Mouse (Mus musculus): ENCODE data around the gene Wdr61. TPM values are rescaled to one million over a fixed set of nuclear protein-coding genes. Genes with fewer than 3 reads are reported as not detected.

The Wdr61 gene
- polyA plus RNA-seq, 1 experiment from 2014 or later, result 76.3 TPM

DNA sequence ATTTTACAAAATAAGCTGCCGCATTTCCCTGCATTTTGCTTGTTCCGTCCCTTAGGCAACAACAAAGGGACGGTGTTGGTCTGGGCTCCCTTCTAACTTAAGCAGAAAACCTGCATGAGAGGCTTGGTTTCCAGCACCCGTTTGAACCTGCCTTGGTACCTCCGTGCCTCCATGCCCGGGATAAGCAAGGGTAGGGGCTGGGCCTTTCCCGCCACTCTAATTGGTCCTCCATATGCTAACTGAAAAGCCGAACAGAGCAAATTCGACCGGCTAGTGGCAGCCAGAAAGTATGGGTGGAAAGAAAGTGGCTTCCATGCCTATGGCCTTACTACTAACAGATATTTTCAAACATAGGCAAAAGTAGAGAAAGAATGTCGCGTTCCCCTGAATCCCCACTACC is 29.8 kb upstream of the Wdr61 start:
- peak overlapping the region; percentile 39 for H3K4me3 ChIP-seq (ENCODE audit: low read depth, low read length)
- no peak overlapping the region for H3K9ac ChIP-seq (replicated peaks; ENCODE audit: low read depth, low read length)
- peak; percentile 32; the same call in 1 of the 2 replicates for ATAC-seq (ENCODE audit: low read depth)
- 21% methylated on average over 12 of the region's 12 CpGs for WGBS
- peaks cover 10% of the 10 kb centered on the region for H3K27me3 ChIP-seq (ENCODE audit: control insufficient read depth, insufficient read depth, low read length)
- H3K4me2 ChIP-seq (ENCODE audit: low read depth, low read length), result peak overlapping the region; percentile 76
- H3K27ac ChIP-seq (ENCODE audit: low read depth, low read length), result no peak overlapping the region
- H3K4me1 ChIP-seq (ENCODE audit: control insufficient read depth, insufficient read depth, low read length), result peaks cover 18% of the 10 kb centered on the region
- H3K36me3 ChIP-seq (ENCODE audit: control insufficient read depth, insufficient read depth, low read length), result no peaks in the 10 kb centered on the region
- no peaks in the 10 kb centered on the region for H3K9me3 ChIP-seq (ENCODE audit: control insufficient read depth, low read length)

DNA sequence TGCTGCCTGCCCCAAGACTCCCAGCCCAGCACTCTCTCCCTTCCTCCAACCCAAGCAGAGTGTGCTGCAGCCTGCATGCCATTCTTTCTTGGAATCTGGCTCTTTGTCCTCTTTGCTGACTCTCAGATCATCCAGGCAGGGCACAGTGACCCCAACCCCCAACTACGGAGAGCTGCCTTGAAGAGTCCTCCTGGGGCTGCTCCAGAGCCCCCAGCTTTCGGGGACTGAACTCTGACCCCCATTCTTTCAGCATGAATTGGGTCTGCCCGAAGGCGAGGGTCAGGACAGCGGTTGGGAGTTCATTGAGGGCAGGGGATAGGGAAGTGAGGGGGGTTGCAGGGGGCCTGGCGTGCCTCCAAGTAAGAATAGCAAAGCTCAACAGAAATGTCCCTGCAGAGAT is 25.3 kb upstream of the Wdr61 start:
- H3K9ac ChIP-seq (replicated peaks; ENCODE audit: low read depth, low read length), result no peak overlapping the region
- no peak overlapping the region for H3K27ac ChIP-seq (ENCODE audit: low read depth, low read length)
- no peaks in the 10 kb centered on the region for H3K36me3 ChIP-seq (ENCODE audit: control insufficient read depth, insufficient read depth, low read length)
- WGBS, result 11% methylated on average over 6 of the region's 6 CpGs
- H3K4me1 ChIP-seq (ENCODE audit: control insufficient read depth, insufficient read depth, low read length), result no peaks in the 10 kb centered on the region
- H3K4me2 ChIP-seq (ENCODE audit: low read depth, low read length), result no peak overlapping the region
- H3K9me3 ChIP-seq (ENCODE audit: control insufficient read depth, low read length), result no peaks in the 10 kb centered on the region
- H3K4me3 ChIP-seq (ENCODE audit: low read depth, low read length), result no peak overlapping the region
- no peak for ATAC-seq (ENCODE audit: low read depth)
- peaks cover 4% of the 10 kb centered on the region for H3K27me3 ChIP-seq (ENCODE audit: control insufficient read depth, insufficient read depth, low read length)

DNA sequence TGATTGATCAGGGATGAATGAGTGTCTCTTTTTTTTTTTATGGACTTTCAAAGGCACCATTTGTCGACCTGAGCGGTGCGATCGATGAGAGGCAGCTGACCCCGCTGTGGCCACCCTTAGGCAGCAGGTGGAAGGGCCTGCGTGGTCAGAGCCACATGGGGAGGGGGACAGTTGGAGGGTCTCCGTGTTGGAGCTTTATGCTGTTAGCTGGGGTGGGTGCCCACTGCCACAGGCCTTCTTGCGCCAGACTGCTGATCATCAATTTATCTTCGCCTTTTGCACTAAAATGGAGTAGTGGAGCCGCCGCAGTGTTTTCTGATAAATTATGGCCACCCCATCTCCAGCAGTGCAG is 18.6 kb upstream of the Wdr61 start:
- Histone ChIP-seq H3K36me3 (ENCODE audit: control insufficient read depth, insufficient read depth, low read length) (no peaks in the 10 kb centered on the region), H3K4me2 (ENCODE audit: low read depth, low read length) (no peak overlapping the region), H3K4me1 (ENCODE audit: control insufficient read depth, insufficient read depth, low read length) (peaks cover 17% of the 10 kb centered on the region; the same call in 1 of the 2 replicates), H3K27me3 (ENCODE audit: control insufficient read depth, insufficient read depth, low read length) (no peaks in the 10 kb centered on the region), H3K9me3 (ENCODE audit: control insufficient read depth, low read length) (no peaks in the 10 kb centered on the region), H3K27ac (ENCODE audit: low read depth, low read length) (peak overlapping the region; percentile 56; the same call in 1 of the 2 replicates), H3K4me3 (ENCODE audit: low read depth, low read length) (no peak overlapping the region), H3K9ac (replicated peaks; ENCODE audit: low read depth, low read length) (no peak overlapping the region)
- WGBS, result 13% methylated on average over 11 of the region's 11 CpGs
- ATAC-seq (ENCODE audit: low read depth), result peak; percentile 19

DNA sequence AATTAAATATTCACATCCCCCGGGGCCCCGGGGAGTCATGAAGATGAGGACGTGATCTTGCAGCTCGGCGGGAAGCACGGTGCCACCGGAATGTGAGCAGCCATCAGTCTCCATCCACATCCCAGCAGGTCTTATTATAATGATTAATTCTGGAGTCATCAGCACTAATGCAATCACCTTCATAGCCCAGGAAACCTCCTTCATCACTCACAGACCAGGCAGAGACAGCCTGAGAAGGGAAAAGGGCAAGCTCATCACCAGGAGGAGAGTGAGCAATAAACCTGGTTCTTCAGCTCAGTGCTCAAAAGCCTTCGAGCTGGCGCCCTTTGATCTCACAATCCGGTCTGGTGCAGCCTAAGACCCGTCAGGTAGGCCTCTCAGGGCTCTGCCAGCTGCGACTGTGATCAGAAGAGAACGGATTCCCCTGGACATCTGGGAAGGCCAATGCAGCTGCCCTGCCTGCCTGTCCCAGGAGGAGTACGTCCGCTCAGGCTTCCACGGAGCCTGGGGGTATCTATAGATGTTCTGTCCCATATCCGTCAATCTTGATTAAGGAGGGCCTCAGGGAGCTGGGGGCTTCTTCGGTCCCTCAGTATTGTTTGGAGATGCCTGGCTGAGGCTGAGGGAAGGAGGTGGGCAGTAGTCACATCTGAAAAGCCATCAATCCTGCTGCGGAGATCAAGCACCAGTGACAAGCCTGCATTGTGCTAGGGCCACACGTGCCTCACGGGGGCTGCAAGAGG is 18.1 kb upstream of the Wdr61 start:
- ATAC-seq (ENCODE audit: low read depth), result peak; percentile 57
- peaks cover 17% of the 10 kb centered on the region; the same call in 1 of the 2 replicates for H3K4me1 ChIP-seq (ENCODE audit: control insufficient read depth, insufficient read depth, low read length)
- peak overlapping the region; percentile 56 for H3K27ac ChIP-seq (ENCODE audit: low read depth, low read length)
- H3K4me3 ChIP-seq (ENCODE audit: low read depth, low read length), result no peak overlapping the region
- no peak overlapping the region for H3K9ac ChIP-seq (replicated peaks; ENCODE audit: low read depth, low read length)
- H3K9me3 ChIP-seq (ENCODE audit: control insufficient read depth, low read length), result no peaks in the 10 kb centered on the region
- H3K27me3 ChIP-seq (ENCODE audit: control insufficient read depth, insufficient read depth, low read length), result no peaks in the 10 kb centered on the region
- WGBS, result 3% methylated on average over 21 of the region's 21 CpGs
- no peak overlapping the region for H3K4me2 ChIP-seq (ENCODE audit: low read depth, low read length)
- no peaks in the 10 kb centered on the region for H3K36me3 ChIP-seq (ENCODE audit: control insufficient read depth, insufficient read depth, low read length)

DNA sequence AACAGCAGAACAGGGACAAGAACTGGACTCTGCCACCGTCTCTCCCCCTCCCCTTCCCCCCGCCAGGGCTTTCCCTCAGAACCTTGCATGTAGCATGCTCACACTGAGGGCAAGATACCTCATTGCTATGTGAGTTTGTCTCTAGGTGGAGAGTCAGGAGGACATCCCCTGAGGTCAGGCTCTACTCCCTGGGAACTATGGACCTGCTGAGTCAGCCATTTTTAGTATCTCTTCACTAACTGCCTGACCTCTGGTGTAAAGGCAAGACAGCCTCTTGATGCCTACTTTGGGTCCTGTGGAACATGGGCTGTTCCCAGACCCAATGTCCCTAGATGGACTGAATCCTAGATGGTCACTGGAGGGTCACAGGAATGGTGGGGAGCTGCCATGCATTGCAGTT is 17.4 kb upstream of the Wdr61 start:
- Histone ChIP-seq H3K36me3 (ENCODE audit: control insufficient read depth, insufficient read depth, low read length) (no peaks in the 10 kb centered on the region), H3K9ac (replicated peaks; ENCODE audit: low read depth, low read length) (no peak overlapping the region), H3K9me3 (ENCODE audit: control insufficient read depth, low read length) (no peaks in the 10 kb centered on the region), H3K27me3 (ENCODE audit: control insufficient read depth, insufficient read depth, low read length) (no peaks in the 10 kb centered on the region), H3K4me2 (ENCODE audit: low read depth, low read length) (no peak overlapping the region), H3K27ac (ENCODE audit: low read depth, low read length) (peak overlapping the region; percentile 56), H3K4me3 (ENCODE audit: low read depth, low read length) (no peak overlapping the region), H3K4me1 (ENCODE audit: control insufficient read depth, insufficient read depth, low read length) (peaks cover 17% of the 10 kb centered on the region; the same call in 1 of the 2 replicates)
- no peak for ATAC-seq (ENCODE audit: low read depth)
- WGBS, result 100% methylated on average over 2 of the region's 2 CpGs

DNA sequence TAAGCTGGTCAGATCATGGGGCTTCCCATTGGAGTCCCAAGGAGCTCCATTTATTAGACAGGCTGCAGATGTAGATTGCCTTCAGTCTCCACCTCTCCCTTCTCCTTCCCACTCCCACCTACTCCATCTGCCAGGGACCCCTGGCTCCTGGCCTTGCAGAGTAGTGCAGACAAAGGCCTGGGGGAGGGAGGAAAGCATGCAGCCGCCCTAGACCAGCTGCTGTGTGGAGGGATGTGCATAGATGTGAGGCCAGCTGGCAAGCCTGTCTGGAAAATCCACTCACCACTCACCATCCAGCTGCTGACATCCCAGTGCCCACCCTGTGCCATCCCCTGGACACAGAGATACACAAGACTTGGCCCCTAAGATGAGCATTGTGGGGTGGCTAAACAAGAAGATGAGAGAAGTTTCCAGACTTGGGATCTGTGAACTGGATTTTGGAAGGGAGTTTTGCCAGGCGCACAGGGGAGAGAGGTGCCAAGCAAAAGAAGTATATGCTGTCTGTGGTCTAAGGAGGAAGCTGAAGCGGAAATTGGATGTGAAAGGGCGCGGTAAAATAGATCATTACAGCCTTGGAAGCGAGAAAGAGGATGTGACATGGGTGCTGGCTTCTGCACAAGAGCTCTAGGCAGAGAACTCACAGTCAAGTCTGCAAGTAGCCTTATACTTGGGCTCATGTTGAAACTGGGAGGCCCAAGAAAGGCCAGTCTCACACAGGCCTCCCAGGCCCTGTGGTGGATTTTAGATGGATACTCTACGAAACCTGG is 16.1 kb upstream of the Wdr61 start:
- ATAC-seq (ENCODE audit: low read depth), result no peak

DNA sequence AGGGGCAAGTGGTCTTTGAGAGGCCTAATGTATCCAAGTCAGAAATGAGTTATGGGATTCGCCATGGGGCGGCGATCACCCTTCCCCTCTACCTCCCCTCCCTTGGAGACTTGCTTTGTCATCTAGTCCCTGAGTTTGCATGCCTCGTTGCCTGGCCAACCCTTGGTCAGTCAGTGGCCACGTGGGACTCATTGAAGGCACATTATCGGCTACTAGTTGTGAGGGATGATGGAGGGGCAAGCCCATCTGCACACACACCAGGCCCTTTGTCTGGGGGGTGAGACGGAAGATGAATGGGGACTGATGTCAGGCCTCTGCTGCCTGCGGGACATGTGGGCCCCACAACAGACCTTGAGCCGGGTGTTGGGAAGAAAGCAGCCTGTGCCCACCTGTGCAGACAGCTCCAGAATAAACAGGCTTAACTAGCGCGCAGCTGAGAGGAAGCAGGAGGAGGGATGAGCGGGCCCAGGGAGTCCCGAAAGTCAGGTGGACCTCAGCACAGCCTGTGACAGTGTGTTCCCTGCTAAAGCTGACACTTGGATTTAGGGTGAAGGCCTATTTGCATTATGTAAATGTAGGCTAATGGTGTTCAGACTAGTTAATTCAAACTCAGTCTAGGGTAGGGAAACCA is 11.5 kb upstream of the Wdr61 start:
- Histone ChIP-seq H3K36me3 (ENCODE audit: control insufficient read depth, insufficient read depth, low read length) (no peaks in the 10 kb centered on the region), H3K9ac (replicated peaks; ENCODE audit: low read depth, low read length) (no peak overlapping the region), H3K4me2 (ENCODE audit: low read depth, low read length) (no peak overlapping the region), H3K27ac (ENCODE audit: low read depth, low read length) (no peak overlapping the region), H3K9me3 (ENCODE audit: control insufficient read depth, low read length) (no peaks in the 10 kb centered on the region), H3K27me3 (ENCODE audit: control insufficient read depth, insufficient read depth, low read length) (no peaks in the 10 kb centered on the region), H3K4me1 (ENCODE audit: control insufficient read depth, insufficient read depth, low read length) (0 out of 2 replicates have a peak, but pooled peaks cover 4% of the 10 kb centered on the region), H3K4me3 (ENCODE audit: low read depth, low read length) (no peak overlapping the region)
- peak; percentile 77; the same call in 1 of the 2 replicates for ATAC-seq (ENCODE audit: low read depth)
- 11% methylated on average over 13 of the region's 13 CpGs for WGBS

More for the DNA sequence above, 16.1 kb upstream of the Wdr61 start:
- no peaks in the 10 kb centered on the region for H3K27me3 ChIP-seq (ENCODE audit: control insufficient read depth, insufficient read depth, low read length)
- peaks cover 21% of the 10 kb centered on the region; the same call in 1 of the 2 replicates for H3K4me1 ChIP-seq (ENCODE audit: control insufficient read depth, insufficient read depth, low read length)
- H3K27ac ChIP-seq (ENCODE audit: low read depth, low read length), result no peak overlapping the region
- H3K36me3 ChIP-seq (ENCODE audit: control insufficient read depth, insufficient read depth, low read length), result no peaks in the 10 kb centered on the region
- WGBS, result 82% methylated on average over 7 of the region's 7 CpGs
- H3K9ac ChIP-seq (replicated peaks; ENCODE audit: low read depth, low read length), result no peak overlapping the region
- no peak overlapping the region for H3K4me3 ChIP-seq (ENCODE audit: low read depth, low read length)
- no peak overlapping the region for H3K4me2 ChIP-seq (ENCODE audit: low read depth, low read length)
- no peaks in the 10 kb centered on the region for H3K9me3 ChIP-seq (ENCODE audit: control insufficient read depth, low read length)

DNA sequence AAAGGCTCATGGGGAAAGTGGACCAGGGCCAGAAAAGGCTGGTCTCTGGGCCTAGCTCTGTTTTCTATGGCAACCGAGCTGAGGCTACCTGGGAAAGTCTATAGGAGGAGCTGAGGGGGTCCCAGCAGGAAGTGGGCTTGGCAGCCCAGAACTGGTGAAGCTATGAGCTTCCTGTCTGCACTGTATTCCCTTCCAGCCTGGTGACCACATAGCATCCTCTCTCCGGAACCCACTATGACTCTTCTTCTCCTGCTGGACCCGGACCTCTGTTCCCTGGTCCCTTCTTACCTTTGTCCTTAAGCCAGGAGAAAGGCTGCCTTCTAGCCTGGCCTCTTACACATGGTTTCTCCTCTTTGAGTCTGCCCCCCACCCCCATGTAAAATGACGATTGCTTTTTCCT is 9.6 kb upstream of the Wdr61 start:
- ATAC-seq (ENCODE audit: low read depth), result no peak
- H3K4me2 ChIP-seq (ENCODE audit: low read depth, low read length), result no peak overlapping the region
- 0 out of 2 replicates have a peak, but pooled peaks cover 4% of the 10 kb centered on the region for H3K4me1 ChIP-seq (ENCODE audit: control insufficient read depth, insufficient read depth, low read length)
- H3K27me3 ChIP-seq (ENCODE audit: control insufficient read depth, insufficient read depth, low read length), result no peaks in the 10 kb centered on the region
- H3K36me3 ChIP-seq (ENCODE audit: control insufficient read depth, insufficient read depth, low read length), result no peaks in the 10 kb centered on the region
- H3K9ac ChIP-seq (replicated peaks; ENCODE audit: low read depth, low read length), result no peak overlapping the region
- H3K27ac ChIP-seq (ENCODE audit: low read depth, low read length), result no peak overlapping the region
- no peaks in the 10 kb centered on the region for H3K9me3 ChIP-seq (ENCODE audit: control insufficient read depth, low read length)
- 93% methylated on average over 4 of the region's 4 CpGs for WGBS
- H3K4me3 ChIP-seq (ENCODE audit: low read depth, low read length), result no peak overlapping the region

DNA sequence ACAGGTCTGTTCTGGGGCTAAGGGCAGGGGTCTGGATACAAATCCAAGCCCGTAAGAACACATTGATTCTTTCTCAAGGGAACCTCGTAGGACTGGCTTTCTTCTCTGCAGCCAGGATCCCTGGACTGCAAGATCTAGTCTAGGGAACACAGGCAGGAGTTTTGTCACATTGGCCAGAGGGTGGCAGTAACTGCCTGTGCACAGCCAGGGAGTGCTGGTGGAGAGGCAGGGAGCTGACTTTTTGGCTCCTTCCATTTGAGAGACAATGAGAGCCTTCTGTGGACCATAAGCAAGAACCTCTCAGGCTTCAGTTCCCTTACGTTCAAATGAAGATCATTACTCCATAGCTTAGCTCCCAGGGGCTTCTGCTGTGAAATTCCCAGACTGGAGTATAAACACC is 4.1 kb upstream of the Wdr61 start:
- Histone ChIP-seq H3K9me3 (ENCODE audit: control insufficient read depth, low read length) (no peaks in the 10 kb centered on the region), H3K4me1 (ENCODE audit: control insufficient read depth, insufficient read depth, low read length) (peaks cover 4% of the 10 kb centered on the region), H3K27ac (ENCODE audit: low read depth, low read length) (no peak overlapping the region), H3K4me3 (ENCODE audit: low read depth, low read length) (no peak overlapping the region), H3K9ac (replicated peaks; ENCODE audit: low read depth, low read length) (no peak overlapping the region), H3K36me3 (ENCODE audit: control insufficient read depth, insufficient read depth, low read length) (no peaks in the 10 kb centered on the region), H3K4me2 (ENCODE audit: low read depth, low read length) (no peak overlapping the region), H3K27me3 (ENCODE audit: control insufficient read depth, insufficient read depth, low read length) (no peaks in the 10 kb centered on the region)
- ATAC-seq (ENCODE audit: low read depth), result peak; percentile 49; the same call in 1 of the 2 replicates
- WGBS, result 24% methylated on average over 3 of the region's 3 CpGs

Measured in neural tube, embryonic 14.5 days (tissue).